Mouse (Mus musculus) G1E (cell line): Measurements from ENCODE around the gene Sec22c.

Source experiments
- CTCF ChIP-seq: IDR thresholded peaks from 2 replicates; pipeline ENCODE4 v1.5.1; 2012; ENCODE audit warnings: low read depth, low read length, inconsistent platforms, mixed read lengths
- GATA1 ChIP-seq: IDR thresholded peaks from 2 replicates; pipeline ENCODE4 v1.6.1; 2012; ENCODE audit warnings: borderline replicate concordance, low read length, inconsistent platforms, mixed read lengths

- TF ChIP-seq CTCF, result no peak
- no peak for TF ChIP-seq GATA1
Measured at GRCm38 (mm10) chr9:121684702-121685101, 20.6 kb downstream of the Sec22c start.
